Mouse (Mus musculus) layer of hippocampus, adult 18-20 months (tissue): ENCODE data around the gene Dse. TPM values are rescaled to one million over a fixed set of nuclear protein-coding genes. Genes with fewer than 3 reads are reported as not detected.
"Not testable (repeated sequence)": the region's sequence is repeated elsewhere in the genome, so short reads cannot be mapped to it uniquely, and the experiment has no call there.

Source experiments
- DNase-seq, 2 experiments: peaks; one replicate each; pipeline ENCODE4 v3.0.0; 2022; ENCODE audit warnings: low spot score in 2 of 2
- long read RNA-seq: library from polyadenylated mRNA; stranded (forward); transcript quantifications from one replicate; pipeline ENCODE4 v2.0.0, GENCODE M21; 2021
- total RNA-seq, 2 experiments: library from RNA; stranded (reverse); gene quantifications; 2 replicates each; pipeline ENCODE4 v1.2.3; 2021

Dse gene
- 1 to 10 TPM; 4.9 to 5.6 TPM for total RNA-seq
- long read RNA-seq, full-length matches to known transcripts: 4 of 5 reads
- long read RNA-seq, partial matches to known transcripts: 0 of 5 reads
- long read RNA-seq, other reads (novel, unspliced or antisense): 1 of 5 reads

DNA sequence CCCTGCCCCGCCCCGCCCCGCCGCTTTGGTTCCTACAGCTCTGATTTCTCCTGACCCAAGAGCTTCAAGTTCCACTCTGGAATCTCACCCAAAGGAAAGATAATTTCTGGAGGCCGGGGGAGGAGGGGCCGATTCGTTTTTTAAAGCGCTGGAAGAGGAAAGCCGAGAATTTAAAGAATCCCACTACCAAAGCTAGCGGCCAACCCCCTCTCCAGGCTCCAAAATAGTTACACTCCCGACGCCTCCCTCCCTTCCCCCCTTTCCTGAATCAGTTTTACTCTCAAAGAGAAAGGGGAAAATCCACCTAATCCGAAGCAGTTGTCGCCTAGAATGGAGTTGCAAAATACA lies at the start of gene Dse:
TSS of gene Dse (minus strand) at position 213 of the 348 bp plus-strand sequence.
- DNase-seq: peak in 1 of 2 experiments; percentile 28

DNA sequence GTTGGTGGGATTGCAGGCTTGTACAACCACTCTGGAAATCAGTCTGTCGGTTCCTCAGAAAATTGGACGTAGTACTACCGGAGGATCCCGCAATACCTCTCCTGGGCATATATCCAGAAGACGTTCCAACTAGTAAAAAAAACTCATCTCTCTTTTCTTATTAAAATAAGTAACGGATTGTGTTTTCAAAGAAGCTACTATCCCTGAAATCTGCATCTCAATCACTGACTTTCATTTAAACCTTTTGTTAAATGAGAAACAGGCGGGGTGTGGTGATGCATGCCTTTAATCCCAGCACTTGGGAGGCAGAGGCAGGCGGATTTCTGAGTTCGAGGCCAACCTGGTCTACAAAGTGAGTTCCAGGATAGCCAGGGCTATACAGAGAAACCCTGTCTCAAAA lies 45.3 kb upstream of the Dse start:
- DNase-seq: not testable (repeated sequence)

DNA sequence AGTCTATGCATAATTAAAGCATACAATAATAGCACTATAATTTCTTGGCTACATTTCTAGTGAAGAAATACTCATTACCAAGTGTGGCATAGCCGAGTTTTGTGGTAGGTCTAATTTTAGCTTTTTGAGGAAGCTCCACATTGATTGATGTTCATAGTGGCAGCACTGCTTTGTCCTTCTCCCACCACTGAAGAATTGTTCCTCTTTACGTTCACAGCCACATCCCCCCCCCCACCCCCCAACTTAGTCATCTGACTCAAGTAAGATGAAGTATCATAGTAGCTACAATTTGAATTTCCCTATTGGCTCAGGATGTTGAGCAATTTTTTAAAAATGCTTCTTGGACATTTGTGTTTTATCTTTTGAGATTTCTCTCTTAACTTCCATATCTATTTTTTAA lies 42.1 kb upstream of the Dse start:
- no peak for DNase-seq

DNA sequence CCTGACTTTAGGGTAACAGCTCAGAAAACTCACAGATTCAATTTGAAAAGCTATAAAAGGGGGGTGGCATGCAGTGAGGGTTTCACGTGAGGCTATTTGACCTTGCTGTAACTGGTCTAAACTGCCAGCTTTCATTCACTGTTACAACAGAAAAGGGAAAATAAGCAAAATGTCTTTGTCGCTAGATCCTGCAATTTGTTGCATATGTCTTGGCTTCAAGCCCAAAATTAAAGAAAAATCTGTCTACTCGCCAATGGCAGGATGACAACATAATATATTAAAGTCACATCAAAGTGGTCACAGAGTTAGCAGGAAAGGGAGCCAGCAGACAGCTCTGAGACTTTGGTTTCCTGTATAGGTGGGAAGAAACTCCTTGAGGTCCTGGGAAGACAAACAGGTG lies 40.2 kb upstream of the Dse start:
- DNase-seq: no peak

DNA sequence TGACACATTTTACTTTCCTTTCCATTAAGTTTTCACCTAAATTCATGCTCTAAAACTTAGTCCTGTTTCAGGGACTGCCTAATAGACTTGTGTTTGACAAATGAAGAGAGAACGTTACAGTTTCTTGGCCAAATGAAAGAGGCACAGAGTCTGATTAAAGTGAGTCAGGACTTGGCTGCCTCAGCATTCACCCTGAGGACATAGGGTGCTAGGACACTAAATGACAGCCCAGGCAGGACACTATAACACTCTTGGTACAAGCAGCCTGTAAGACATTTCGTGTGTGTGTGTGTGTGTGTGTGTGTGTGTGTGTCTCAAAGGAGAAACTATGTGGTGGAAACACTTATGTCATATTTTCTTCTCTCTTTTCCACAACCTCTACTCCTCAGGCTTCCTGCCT lies 38.6 kb upstream of the Dse start:
- no peak for DNase-seq

DNA sequence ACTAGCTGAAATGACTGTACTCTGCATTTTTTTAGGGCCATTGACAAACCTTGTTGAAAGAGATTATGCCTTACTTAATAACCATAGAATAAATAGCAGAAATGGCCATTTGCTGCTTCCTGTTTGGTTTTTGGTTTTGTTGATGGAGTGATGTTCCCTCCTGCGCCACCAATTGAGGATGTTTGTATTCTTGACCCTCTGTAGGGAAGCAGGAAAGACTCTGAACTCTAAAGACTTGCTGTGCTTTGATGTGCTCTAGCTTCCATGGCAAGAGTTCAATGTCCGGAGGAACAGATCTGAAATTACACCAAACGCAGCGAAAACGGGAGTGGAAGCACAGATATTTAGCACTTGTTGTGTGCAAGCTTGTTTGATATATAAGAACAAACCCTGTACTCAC lies 37.2 kb upstream of the Dse start:
- no peak for DNase-seq

DNA sequence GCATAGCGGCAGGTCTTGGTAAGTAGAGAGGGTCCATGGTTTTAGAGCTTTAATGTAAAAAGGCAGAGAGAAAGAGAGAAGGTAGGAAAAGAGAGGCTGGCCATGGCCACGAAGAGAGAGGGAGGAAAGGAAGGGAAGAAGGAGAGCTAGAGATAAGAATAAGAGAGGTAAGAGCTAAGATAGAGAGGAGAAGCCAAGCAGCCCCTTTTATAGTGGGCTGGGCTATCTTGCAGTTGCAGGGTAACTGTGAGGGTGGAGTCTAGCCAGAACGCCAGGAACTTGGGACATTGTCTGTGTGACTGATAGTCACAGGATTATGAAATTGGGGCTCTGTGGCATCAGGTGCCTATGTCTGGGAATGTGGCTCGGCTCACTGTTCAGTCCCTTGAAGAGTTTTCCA lies 31.0 kb upstream of the Dse start:
- no peak for DNase-seq

DNA sequence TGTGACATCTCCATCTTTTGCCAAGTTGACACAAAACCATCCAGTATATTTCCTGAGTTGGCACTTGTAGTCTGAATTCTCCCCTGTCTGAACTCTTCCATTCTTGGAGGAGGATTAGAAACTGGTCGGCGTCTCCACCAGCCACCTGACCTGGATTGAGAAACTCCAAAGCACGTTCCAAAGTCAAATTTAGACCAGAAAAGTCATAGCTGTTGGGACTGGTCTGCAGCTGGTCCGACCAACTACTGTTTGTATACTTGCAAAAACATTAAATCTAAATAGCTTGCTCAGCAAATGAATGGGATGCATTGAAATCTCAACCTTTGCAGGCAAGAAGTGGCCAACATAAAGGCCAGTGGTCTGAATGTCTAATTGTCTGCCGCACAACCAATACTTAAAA lies 29.1 kb upstream of the Dse start:
- no peak for DNase-seq

DNA sequence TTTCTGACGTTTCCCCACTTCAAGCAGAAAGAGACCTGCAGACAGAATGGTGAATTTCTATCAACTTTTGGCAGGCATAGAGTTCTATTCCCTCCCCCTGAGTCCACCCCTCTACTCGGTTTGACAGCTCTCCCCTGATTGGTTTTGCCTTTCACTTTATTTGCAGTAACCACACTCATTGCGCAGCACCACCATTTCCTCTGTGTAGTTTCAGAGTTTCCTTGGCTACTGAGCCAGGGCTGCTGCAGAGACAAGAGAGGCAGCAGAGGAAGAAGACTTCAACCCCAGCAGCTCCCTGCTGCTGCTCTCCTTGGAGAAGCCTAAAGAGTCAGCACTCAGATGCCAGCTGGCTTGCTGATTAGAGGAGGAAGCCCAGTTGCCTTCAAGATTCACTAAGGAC lies 27.9 kb upstream of the Dse start:
- DNase-seq: no peak

DNA sequence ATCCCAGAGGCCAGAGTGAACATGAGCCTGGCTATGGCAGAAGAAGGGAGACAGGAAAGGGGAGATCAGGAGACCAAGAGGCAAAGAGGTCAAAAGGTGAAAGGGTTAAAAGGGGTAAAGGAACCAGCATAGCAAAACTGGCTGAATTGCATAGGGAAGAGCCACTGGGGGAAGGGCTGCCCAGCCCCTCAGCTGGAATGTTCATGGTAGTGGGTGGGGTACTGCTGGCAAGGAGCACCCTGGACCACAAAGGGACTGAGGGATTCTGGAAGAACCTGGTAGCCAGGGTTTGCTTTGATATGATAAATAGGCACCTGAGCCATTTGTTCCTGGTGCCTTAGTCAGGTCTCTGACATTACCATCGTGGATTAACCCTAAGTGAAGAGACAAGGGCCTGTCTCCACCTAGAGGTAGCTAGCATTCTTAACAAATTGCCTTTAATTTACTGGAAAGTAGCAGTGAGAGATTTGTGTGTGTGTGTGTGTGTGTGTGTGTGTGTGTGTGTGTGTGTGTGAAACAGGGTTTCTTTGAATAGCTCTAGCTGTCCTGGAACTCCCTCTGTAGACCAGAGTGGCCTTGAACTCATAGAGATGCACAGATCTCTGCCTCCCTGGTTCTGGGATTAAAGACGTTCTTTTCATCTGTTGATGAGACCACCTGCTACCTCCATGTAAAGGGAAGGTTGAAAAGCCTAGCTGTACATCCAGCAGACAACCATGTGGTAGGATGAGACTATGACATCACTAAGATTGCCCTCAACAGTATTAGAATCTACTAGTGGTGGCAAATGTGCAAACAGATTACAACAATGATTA lies 26.6 kb upstream of the Dse start:
- no peak for DNase-seq

DNA sequence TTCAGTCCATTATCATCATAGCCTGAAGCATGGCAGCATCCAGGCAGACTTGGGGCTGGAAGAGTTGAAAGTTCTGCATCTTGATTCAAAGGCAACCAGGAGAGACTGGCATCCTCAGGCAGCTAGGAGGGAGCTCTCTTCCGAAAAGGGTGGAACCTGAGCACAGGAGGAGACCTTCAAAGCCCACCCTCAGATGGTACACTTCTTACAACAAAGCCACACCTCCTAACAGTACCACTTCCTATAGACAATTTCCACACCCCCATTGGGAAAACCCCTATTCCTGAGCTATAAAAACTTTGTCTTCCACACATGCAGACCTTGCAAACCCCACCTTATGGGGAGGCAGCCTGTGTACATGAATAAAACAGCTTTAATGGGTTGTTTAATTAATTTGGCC lies 25.9 kb upstream of the Dse start:
- DNase-seq: no peak

DNA sequence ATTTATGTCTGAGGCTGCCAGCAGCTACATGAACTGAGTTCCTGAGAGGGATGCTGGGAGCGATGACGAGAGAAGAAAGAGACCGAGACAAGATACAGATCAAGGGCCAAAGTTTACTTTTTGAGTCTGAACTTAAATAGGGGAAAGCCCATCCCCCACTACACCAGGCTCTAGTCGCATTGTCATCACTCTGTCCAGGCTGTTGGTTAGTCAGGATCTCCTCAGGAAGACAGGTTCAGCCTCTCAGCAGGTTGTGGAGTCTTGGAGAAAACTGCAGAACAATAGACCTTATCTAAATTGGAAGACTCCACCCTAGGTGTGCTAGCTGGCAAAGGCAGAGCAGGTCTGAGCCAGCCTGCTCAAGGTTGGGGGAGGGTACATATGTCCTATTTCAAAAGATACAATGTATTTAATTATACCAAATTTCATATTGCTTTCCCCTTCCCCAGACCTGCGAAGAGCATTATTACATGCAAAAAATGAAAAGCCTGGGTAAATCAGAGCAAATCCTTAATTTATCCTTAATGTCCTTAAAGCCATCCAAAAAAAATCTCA lies 22.7 kb upstream of the Dse start:
- DNase-seq: no peak

DNA sequence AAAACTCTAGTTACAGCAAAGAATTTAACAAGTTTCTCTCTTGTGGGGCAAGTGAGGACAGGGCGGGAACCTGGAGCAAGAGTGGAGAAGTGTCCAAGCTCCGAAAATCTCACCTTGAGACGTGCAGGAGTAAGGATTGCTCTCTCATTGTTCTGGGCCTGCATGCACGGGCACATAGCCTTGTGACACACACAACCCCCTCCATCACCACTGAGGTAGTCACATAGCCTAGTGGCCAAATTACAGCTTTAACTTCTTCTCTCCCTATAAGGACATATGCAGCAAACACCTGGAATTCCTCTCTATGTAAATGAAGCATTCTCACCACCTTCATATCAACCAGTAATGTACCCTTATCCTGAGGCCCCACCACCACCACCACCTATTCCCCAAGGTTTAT lies 22.0 kb upstream of the Dse start:
- no peak for DNase-seq

DNA sequence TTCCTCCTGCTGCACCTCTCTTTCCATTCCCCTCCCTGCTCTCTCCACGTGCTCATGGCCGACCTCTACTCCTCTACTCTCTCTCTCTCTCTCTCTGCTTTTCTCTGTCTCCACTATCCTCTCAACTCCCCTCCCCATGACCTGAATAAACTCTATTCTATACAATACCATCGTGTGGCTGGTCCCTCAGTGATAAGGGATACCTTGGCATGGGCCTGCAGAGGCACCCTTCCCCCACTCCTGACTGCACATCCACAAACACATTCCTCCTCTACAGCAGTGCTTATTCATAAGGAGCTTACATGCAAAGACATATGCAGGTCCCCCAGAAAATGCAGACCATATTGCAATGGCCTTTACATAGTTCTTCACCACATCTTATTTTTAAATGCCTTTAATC lies 16.1 kb upstream of the Dse start:
- DNase-seq: no peak

DNA sequence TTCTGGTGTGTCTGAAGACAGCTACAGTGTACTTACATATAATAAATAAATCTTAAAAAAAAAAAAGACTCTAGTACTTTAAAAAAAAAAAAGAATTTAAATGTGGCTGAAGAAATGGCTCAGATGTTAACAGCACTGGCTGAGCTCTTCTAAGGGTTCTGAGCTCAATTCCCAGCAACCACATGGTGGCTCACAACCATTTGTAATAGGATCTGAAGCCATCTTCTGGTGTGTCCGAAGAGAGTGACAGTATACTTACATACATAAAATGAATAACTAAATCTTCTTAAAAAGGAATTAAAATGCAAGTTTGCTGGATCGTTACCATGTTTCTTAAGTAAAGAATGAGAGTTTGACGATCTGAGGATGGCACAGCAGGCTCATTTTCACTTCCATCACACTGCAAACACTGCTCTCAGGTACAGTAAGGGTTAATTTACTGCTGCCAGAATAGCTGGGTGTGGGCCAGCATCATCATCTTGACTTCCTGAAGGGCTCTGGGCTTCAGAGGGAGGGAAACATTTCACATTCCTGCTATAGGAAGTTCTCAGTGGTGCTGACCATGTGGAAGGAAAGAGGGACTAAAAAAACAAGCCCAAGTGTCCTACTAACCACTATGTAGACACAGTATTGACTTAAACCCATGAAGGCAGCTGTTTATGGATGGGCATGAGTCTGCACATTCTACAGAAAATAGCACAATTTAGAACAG lies 14.6 kb upstream of the Dse start:
- DNase-seq: no peak

DNA sequence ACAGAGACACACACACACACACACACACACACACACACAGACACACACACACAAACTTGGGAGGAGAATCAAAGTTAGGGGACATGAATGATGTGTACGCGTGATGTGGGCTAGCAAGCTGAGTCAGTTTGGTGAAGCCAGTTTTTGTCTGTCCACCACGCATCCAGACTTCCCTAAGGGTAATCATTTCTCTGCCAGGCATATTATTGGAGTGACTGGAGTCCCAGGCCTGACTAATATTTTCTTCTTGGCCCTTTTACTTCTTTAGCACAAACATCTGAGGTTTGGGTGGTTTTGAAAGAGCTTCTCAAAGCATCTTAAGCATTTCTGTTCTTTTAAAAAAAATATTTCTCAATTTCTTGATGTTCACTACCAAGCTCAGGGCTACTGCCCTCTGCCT lies 10.7 kb upstream of the Dse start:
- no peak for DNase-seq

DNA sequence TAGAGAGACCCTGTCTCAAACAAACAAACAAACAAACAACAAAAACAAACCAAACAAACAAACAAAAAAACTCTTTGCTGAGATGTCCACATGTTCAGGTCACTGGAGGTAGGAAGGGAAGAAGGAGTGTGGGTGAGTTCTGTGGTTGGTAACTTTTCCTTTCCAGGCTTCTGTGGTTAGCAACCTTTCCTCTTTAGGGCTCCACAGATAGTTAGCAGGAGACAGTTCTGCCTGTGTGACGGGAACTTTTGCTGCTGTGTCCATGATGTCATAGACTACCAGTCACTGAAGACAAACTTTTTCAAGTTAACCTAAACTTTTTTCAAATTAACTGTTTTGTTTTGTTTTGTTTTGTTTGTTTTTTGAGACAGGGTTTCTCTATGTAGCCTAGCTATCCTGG lies 8.2 kb upstream of the Dse start:
- no peak for DNase-seq

DNA sequence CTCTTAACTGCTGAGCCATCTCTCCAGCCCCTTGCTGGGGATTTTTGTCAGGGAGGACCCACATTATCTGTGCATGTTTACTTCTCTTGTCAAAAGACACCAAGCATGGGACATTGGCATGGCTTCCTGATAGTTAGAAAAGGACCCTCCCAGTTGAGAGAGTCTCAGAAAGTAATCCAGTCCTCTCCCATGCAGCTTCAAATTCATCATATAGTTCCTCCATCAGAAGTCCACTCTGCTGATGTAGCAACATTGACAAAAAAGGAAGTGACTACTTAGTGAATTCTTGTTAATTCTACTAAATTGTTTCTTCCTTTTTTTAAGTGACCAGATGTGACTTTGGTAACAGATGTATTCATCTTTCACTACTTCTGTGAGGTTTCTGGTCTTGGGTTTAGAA lies 2.4 kb upstream of the Dse start:
- DNase-seq: no peak

DNA sequence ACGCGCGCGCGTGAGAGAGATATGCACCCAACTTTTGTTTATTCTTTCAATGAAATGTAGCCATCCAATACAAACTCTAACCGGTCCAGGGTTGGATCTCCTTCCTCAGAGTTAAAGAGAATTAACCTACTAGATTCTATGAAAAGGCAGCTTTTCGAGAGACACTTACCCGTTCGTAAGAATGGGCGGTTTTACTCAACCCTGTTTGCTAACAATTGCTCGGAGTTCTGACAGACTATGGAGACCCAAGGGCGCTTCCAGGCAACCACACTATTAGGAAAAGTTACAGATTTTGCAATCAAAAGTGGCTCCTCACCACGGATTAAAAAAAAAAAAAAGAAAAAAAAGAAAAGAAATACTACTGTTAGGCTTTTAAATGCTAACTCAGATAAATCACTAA lies 516 bp upstream of the Dse start:
- no peak for DNase-seq

DNA sequence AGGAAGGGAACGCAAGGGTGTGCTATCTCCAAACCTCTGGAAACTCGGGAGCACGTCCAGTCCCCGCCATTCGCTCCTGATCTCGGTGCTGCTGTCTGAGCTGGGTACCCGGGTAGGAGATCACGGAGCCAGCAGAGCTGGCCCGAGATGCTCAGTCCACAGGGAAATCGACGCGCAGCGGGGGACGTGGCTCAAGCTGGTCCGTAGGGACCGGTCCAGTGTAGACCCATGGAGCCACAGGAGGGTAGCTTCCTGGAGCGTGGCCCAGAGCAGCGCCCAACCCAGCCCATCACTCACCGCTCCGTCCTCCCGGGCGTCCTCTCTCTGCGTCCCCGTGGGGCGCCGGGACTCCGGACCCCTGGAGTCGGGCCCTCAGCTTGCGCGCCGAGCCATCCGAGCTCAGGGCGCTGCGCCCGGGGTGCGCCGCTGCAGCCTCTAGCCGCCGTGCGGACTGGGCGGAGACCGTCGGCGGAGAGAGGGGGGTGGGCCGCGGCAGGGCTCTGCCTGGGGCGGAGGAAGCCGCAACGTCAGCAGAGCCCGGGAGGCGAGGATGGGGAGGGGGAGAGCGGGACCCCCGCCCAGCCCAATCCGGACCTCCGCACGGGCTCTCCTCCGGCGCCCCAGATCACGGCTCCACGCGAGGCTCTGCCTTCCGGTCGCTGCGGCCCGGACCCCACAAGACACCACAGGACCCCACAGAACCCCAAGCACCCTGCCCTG lies 572 bp downstream of the Dse start:
- DNase-seq: peak; percentile 21 to 51

DNA sequence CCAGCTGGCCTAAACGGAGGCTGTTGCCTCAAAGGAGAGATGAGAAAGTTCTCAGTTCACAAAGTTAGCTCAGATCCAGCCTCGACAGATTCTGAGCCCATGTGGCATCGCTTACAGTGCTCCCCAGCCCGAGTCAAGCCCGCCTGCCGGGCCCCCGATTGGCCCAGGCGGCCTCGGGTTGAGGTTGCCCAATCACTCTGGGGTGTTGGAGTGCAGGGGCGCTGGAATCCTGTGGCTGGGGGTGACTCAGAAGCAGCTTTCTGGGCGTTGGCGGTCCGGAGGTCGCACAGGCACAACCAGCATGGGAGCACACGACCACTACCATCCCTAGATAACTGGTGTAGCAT lies 1.1 kb downstream of the Dse start:
- peak; percentile 8 to 46 for DNase-seq

DNA sequence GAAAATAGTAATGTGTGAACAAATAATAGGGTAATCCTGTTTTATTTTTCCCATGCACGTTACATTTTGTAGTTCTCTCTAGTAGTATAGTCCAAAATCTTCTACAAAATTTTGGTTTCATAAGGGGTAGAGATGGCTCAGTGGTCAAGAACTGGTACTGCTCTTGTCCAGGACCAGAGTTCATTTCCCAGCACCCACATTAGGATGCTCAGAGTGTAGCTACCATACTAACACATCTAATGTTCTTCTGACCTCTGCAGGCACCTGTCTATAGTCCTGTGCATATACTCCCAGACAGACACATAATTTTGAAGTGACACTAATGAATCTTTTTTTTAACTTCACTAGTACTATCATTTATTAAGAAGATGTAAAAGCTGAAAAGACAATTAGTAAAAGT lies 1.7 kb downstream of the Dse start:
- no peak for DNase-seq
